Mouse (Mus musculus) heart, postnatal 0 days (tissue): ENCODE data around the gene Rabl3.

Experiments
- CTCF ChIP-seq: IDR thresholded peaks from 2 replicates; pipeline ENCODE4 v1.5.1; 2016; ENCODE audit warnings: antibody characterized with exemption, control low read depth, low read depth
- EP300 ChIP-seq: IDR thresholded peaks from 2 replicates; pipeline ENCODE4 v1.6.1; 2016; ENCODE audit warnings: antibody characterized with exemption, low read depth

DNA sequence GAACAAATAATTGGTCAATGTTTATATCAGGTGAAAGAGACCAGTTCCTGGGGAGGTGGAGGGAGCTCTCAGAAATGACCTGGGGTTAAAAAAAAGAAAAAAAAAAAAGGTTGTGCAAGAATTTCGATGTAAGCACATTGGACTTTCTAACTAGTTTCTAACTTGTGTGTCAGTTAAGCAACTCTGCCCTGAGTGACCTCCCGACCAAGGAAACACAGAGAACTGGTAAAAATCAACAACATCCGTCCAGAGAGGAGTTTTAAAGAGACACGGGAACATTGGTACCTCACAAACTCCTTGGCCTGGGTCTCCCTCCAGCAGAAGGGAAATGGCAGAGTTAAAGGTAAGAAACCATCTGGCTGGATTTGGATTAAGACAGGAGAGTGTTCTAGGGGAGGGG lies 40.3 kb downstream of the Rabl3 start, which contains the start of gene Hgd:
- TF ChIP-seq EP300 (no peak), CTCF (no peak)
